Mouse (Mus musculus) ES-Bruce4 (cell line): ENCODE results near the gene Otud7a.

Experiments
- CTCF ChIP-seq: IDR thresholded peaks from one replicate; pipeline ENCODE4 v1.8.1; 2011; ENCODE audit warnings: low read depth, low read length
- POLR2A ChIP-seq: IDR thresholded peaks from one replicate; pipeline ENCODE4 v1.8.1; 2011; ENCODE audit warnings: low read length; ENCODE audit not compliant: insufficient read depth

DNA sequence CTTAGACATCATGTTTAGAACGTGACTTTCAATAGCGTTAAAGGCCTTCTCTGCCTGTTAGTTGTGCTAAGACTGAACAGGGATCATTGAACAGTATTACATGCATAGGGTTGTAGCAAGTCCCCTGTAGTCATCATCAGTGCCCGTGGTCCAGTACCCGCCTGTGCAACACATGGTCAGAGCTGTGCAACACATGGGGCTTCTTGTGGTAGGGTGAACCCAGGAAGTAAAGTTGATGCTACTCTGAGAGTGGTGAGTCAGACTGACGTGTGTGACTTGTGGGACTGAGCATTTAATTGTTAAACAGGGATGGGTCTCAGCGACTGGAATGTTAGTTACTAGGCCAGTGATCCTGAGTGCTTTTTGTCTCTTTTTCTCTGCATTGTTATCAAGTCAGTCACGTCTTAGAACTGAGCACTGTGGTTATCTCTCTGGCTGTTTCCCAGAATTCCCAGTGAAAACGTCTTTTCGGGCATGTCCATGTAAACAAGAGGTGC, 52.5 kb downstream of the Otud7a start:
- TF ChIP-seq CTCF (no peak), POLR2A (no peak)
